ENCODE assay signal across 8 mouse cellular contexts in genomic region chr12:86923837-86924236, GRCm38 (mm10). TPM values are rescaled to one million over a fixed set of nuclear protein-coding genes. Genes with fewer than 3 reads are reported as not detected.
DNase-seq lines count a peak whose midpoint lies in the region; ATAC-seq lines count a peak whose summit lies in the region.

No protein-coding gene starts in this region.

- H3K36me3 ChIP-seq in hindbrain, embryonic 15.5 days: no peaks in the 10 kb centered on the region

- H3K9me3 ChIP-seq in hindbrain, embryonic 15.5 days: 0 out of 2 replicates have a peak, but pooled peaks cover 5% of the 10 kb centered on the region

- peaks cover 33% of the 10 kb centered on the region for H3K4me1 ChIP-seq in hindbrain, embryonic 15.5 days (replicated peaks)

- H3K4me3 ChIP-seq in hindbrain, embryonic 15.5 days: no peak overlapping the region

- peak; percentile 63 for ATAC-seq in hindbrain, embryonic 15.5 days (ENCODE audit: low FRiP score, low read depth)
- peak; percentile 100 for ATAC-seq in megakaryocyte progenitor cell, adult 5-6 weeks (replicated peaks; ENCODE audit: poor library complexity)

- H3K27me3 ChIP-seq in hindbrain, embryonic 15.5 days: no peaks in the 10 kb centered on the region

- no peak overlapping the region for H3K9ac ChIP-seq in hindbrain, embryonic 15.5 days

- H3K4me2 ChIP-seq in hindbrain, embryonic 15.5 days: no peak overlapping the region

- peak; percentile 78 for DNase-seq in T-cell, adult 2 months (ENCODE audit: low spot score)
- peak; percentile 89 to 91 for DNase-seq in cerebellum, postnatal 14 days
- peak; percentile 69 to 70 for DNase-seq in frontal cortex, postnatal 25 days (ENCODE audit: low spot score in 2 of 2)
- peak; percentile 78 to 81 for DNase-seq in left cerebral cortex, adult 18-20 months (ENCODE audit: low spot score in 2 of 2)
- DNase-seq in right cerebral cortex, postnatal 10 days (ENCODE audit: low spot score in 2 of 2): peak; percentile 85 to 86
- peak; percentile 35 for DNase-seq in urinary bladder, postnatal 10 days (ENCODE audit: low spot score)

- 4% methylated on average over 5 of the region's 5 CpGs for WGBS in hindbrain, embryonic 15.5 days

- peak overlapping the region; percentile 56 for H3K27ac ChIP-seq in hindbrain, embryonic 15.5 days (replicated peaks)

RNA-seq across cellular contexts. Expression of gene Cipc, which starts 23.0 kb away (rescaled TPM):
- polyA plus RNA-seq in hindbrain, embryonic 15.5 days (2015; fragmentation: Nextera tagmentation; extraction: Ambion mirVana): 45.1 and 46.1 TPM in 2 replicates
- 10 to 100 TPM; 84.0 to 86.8 TPM for total RNA-seq in left cerebral cortex, adult 18-20 months (2021)
- total RNA-seq in megakaryocyte progenitor cell, adult 5-6 weeks (2015): 16.7 and 22.0 TPM in 2 replicates
- 17.6 and 23.7 TPM in 2 replicates for total RNA-seq in megakaryocyte progenitor cell, adult 5-6 weeks (2017)

RNA-seq across cellular contexts. Expression of gene Irf2bpl, which starts 39.2 kb away (rescaled TPM):
- polyA plus RNA-seq in hindbrain, embryonic 15.5 days (2015; fragmentation: Nextera tagmentation; extraction: Ambion mirVana): 72.9 and 87.3 TPM in 2 replicates
- 10 to 100 TPM; 91.6 to 93.6 TPM for total RNA-seq in left cerebral cortex, adult 18-20 months (2021)
- total RNA-seq in megakaryocyte progenitor cell, adult 5-6 weeks (2015): 1.4 and 1.8 TPM in 2 replicates
- total RNA-seq in megakaryocyte progenitor cell, adult 5-6 weeks (2017): 1.6 and 1.7 TPM in 2 replicates

Comparison
In these comparisons a context has a peak if more than half of its experiments do, and no peak if none do; other contexts are left out.
1. DNase-seq: peak in every context shown above with its lines; median percentile 90 in cerebellum, postnatal 14 days; 86 in right cerebral cortex, postnatal 10 days; 80 in left cerebral cortex, adult 18-20 months; 78 in T-cell, adult 2 months; 70 in frontal cortex, postnatal 25 days; 35 in urinary bladder, postnatal 10 days.
2. RNA of gene Irf2bpl, which starts 39.2 kb away (total RNA-seq): 91.6 to 93.6 TPM in left cerebral cortex, adult 18-20 months; 1.4 to 1.8 TPM in megakaryocyte progenitor cell, adult 5-6 weeks; every median in the first group is over 10 times any median in the second.